Mouse (Mus musculus): ENCODE results near the gene Slc39a8.

The Slc39a8 gene

GRCm38 (mm10) chr3:135915941-135916340, 90.9 kb downstream of the Slc39a8 start:
- DNase-seq (ENCODE audit: low read depth, low spot score): no peak

- DNase-seq (ENCODE audit: low read depth, low spot score): no peak
Measured at GRCm38 (mm10) chr3:135918566-135919180, 93.6 kb downstream of the Slc39a8 start.

GRCm38 (mm10) chr3:135919305-135919704, 94.2 kb downstream of the Slc39a8 start:
- no peak for DNase-seq (ENCODE audit: low read depth, low spot score)

- no peak for DNase-seq (ENCODE audit: low read depth, low spot score)
Measured at GRCm38 (mm10) chr3:135926729-135927128, 101.7 kb downstream of the Slc39a8 start.

- DNase-seq (ENCODE audit: low read depth, low spot score): no peak
Measured at GRCm38 (mm10) chr3:135928184-135928583, 103.1 kb downstream of the Slc39a8 start.

GRCm38 (mm10) chr3:135937455-135937854, 112.4 kb downstream of the Slc39a8 start:
- DNase-seq (ENCODE audit: low read depth, low spot score): no peak
